Mouse (Mus musculus) spleen, adult 2 months (tissue): ENCODE measurements around the gene Vps35l.

Experiments used
- CTCF ChIP-seq: fragments of 200-500 bp; IDR thresholded peaks from 2 replicates; pipeline ENCODE4 v1.5.1; 2011; ENCODE audit warnings: mild to moderate bottlenecking, inconsistent platforms; ENCODE audit not compliant: insufficient read depth, insufficient read length, insufficient replicate concordance; ENCODE audit errors: extremely low read depth
- POLR2A ChIP-seq: fragments of 200-500 bp; IDR thresholded peaks from 2 replicates; pipeline ENCODE4 v1.6.1; 2011; ENCODE audit warnings: low read depth, low read length, inconsistent platforms

DNA sequence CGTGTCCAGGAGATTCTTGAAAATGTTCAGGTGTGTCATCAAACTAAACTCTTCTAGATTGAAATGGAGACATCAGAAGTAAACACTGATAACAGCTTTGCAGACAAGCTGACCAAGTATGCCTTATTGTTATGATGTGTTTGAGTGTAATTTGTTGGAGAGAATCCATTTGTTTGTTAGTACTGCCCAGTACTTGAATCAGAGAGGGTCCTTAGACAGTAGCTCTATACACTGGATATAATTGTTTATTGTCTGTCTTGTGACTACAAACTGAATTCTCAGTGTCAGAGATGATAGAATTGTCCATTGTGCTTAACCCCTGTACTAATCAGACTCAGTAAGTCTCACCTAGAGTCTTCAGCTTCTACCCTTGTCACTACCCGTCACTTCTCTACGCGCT, 22.0 kb upstream of the Vps35l start:
- TF ChIP-seq CTCF (no peak), POLR2A (no peak)
